Mouse (Mus musculus): ENCODE measurements around the gene Cyp2c68. TPM values are rescaled to one million over a fixed set of nuclear protein-coding genes. Genes with fewer than 3 reads are reported as not detected.

Gene Cyp2c68
- polyA plus RNA-seq (2015; fragmentation: Illumina TruSeq; extraction: RNeasy Lipid Tissue Mini Kit (QIAGEN cat#74804); ENCODE audit: low read depth, low replicate concordance), result not detected

DNA sequence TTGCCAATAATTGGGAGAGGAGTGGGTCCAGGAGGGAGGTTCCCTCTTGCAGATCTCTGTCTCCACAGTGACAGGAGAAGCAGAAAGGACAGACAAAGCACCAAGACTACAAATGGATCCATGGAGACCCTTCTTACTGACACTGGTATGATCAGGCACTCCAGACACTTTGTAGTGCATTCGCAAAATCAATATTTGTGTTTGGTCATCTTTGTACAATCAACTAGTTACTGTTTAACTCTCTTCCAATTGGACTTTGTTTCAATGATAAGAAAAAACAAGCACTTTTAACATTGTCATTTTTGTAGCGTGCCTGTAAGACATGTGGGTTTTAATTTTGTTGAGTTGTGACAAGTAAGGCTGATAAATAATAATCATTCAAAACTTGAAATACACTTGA, at the start of gene Cyp2c68:
Gene Cyp2c68 (minus strand): TSS at position 135 of the 400 bp plus-strand sequence.

DNA sequence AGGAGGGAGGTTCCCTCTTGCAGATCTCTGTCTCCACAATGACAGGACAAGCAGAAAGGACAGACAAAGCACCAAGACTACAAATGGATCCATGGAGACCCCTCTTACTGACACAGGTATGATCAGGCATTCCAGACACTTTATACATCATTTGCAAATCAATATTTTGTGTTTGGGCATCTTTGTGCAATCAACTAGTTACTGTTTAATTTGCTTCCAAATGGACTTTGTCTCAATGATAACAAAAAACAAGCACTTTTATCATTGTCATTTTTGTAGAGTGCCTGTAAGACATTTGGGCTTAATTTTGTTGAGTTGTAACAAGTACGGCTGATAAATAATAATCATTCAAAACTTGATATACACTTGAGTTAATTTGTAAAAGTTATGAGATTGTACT, 91.9 kb downstream of the Cyp2c68 start, which contains the start of gene Cyp2c67:
Gene Cyp2c67 (minus strand): TSS at position 114 of the 400 bp plus-strand sequence.

Other genes with a start within 250 kb of the Cyp2c68 start
- gene Cyp2c39, start 230.2 kb downstream of the Cyp2c68 start, polyA plus RNA-seq (2015; fragmentation: Illumina TruSeq; extraction: RNeasy Lipid Tissue Mini Kit (QIAGEN cat#74804); ENCODE audit: low read depth, low replicate concordance), result not detected
- not detected for gene Cyp2c67, start 92.0 kb downstream of the Cyp2c68 start, polyA plus RNA-seq (2015; fragmentation: Illumina TruSeq; extraction: RNeasy Lipid Tissue Mini Kit (QIAGEN cat#74804); ENCODE audit: low read depth, low replicate concordance)
- not detected for gene Cyp2c40, start 71.8 kb upstream of the Cyp2c68 start, polyA plus RNA-seq (2015; fragmentation: Illumina TruSeq; extraction: RNeasy Lipid Tissue Mini Kit (QIAGEN cat#74804); ENCODE audit: low read depth, low replicate concordance)
- not detected for gene Cyp2c69, start 145.7 kb upstream of the Cyp2c68 start, polyA plus RNA-seq (2015; fragmentation: Illumina TruSeq; extraction: RNeasy Lipid Tissue Mini Kit (QIAGEN cat#74804); ENCODE audit: low read depth, low replicate concordance)